Mouse (Mus musculus) kidney, adult 2 months (tissue): ENCODE results near the gene Galc.

ENCODE experiments used
- CTCF ChIP-seq: fragments of 200-500 bp; conservative IDR thresholded peaks from 2 replicates; pipeline ENCODE4 v1.5.1; 2011; ENCODE audit warnings: low read depth, mild to moderate bottlenecking, control low read depth, low read length, moderate library complexity, mixed read lengths; ENCODE audit not compliant: insufficient read depth, insufficient read length
- POLR2A ChIP-seq: fragments of 200-500 bp; IDR thresholded peaks from one replicate; pipeline ENCODE4 v1.6.1; 2011; ENCODE audit warnings: low read depth, low read length, control low read depth

GRCm38 (mm10) chr12:98187186-98187899 lies 71.9 kb downstream of the Galc start:
- no peak for TF ChIP-seq CTCF
- no peak for TF ChIP-seq POLR2A
